Mouse (Mus musculus) ovary, adult 18-20 months (tissue): ENCODE measurements around the gene Ccl26.

Experiments
- DNase-seq: peaks from one replicate; pipeline ENCODE4 v3.0.0; 2022; ENCODE audit warnings: low spot score, mixed read lengths

Gene Ccl26

GRCm38 (mm10) chr5:135537794-135538214 is 25.6 kb downstream of the Ccl26 start:
- DNase-seq = no peak

- no peak for DNase-seq
Measured at GRCm38 (mm10) chr5:135537326-135537725, 26.0 kb downstream of the Ccl26 start.

GRCm38 (mm10) chr5:135535867-135536266 is 27.5 kb downstream of the Ccl26 start:
- DNase-seq = no peak

GRCm38 (mm10) chr5:135533431-135533830 is 29.9 kb downstream of the Ccl26 start:
- peak; percentile 45 for DNase-seq

- DNase-seq = no peak
Measured at GRCm38 (mm10) chr5:135531306-135531845, 32.0 kb downstream of the Ccl26 start.

GRCm38 (mm10) chr5:135529964-135530363 is 33.4 kb downstream of the Ccl26 start:
- DNase-seq = no peak

GRCm38 (mm10) chr5:135529310-135529709 is 34.1 kb downstream of the Ccl26 start:
- DNase-seq = no peak

- no peak for DNase-seq
Measured at GRCm38 (mm10) chr5:135527986-135528385, 35.4 kb downstream of the Ccl26 start.

- no peak for DNase-seq
Measured at GRCm38 (mm10) chr5:135524660-135525560, 38.5 kb downstream of the Ccl26 start.

GRCm38 (mm10) chr5:135524087-135524486 is 39.3 kb downstream of the Ccl26 start:
- no peak for DNase-seq

- DNase-seq = peak; percentile 50
Measured at GRCm38 (mm10) chr5:135522111-135522722, 41.2 kb downstream of the Ccl26 start.

- no peak for DNase-seq
Measured at GRCm38 (mm10) chr5:135517348-135517883, 46.0 kb downstream of the Ccl26 start.

GRCm38 (mm10) chr5:135513131-135513530 is 50.2 kb downstream of the Ccl26 start:
- no peak for DNase-seq

GRCm38 (mm10) chr5:135511105-135511504 is 52.3 kb downstream of the Ccl26 start:
- no peak for DNase-seq
